Mouse (Mus musculus) midbrain, embryonic 11.5 days (tissue): Measurements from ENCODE around the gene Alcam. TPM values are rescaled to one million over a fixed set of nuclear protein-coding genes. Genes with fewer than 3 reads are reported as not detected.

Experiments used
- ATAC-seq: fragments of 200-750 bp; cut with Nextera tagmentation; 2 replicates; pipeline ENCODE4 v1.8.0; 2017; ENCODE audit warnings: moderate TSS enrichment, moderate library complexity; ENCODE audit not compliant: low FRiP score
- DNase-seq: peaks from one replicate; pipeline ENCODE4 v3.0.0; 2015; ENCODE audit warnings: low spot score; ENCODE audit errors: missing footprints
- H3K27ac ChIP-seq: fragments of 300-500 bp; sonication (generic); 2 replicates; pipeline ENCODE4 v1.5.1; 2014; ENCODE audit warnings: low read depth, low read length
- H3K27me3 ChIP-seq: fragments of 300-500 bp; sonication (generic); 2 replicates; pipeline ENCODE4 v1.6.1; 2014; ENCODE audit warnings: mild to moderate bottlenecking, low read length, moderate library complexity, mixed read lengths; ENCODE audit not compliant: control insufficient read depth, insufficient read depth
- H3K36me3 ChIP-seq: fragments of 300-500 bp; sonication (generic); 2 replicates; pipeline ENCODE4 v1.6.1; 2014; ENCODE audit warnings: mild to moderate bottlenecking, low read length, moderate library complexity, mixed read lengths; ENCODE audit not compliant: control insufficient read depth, insufficient read depth
- H3K4me1 ChIP-seq: fragments of 300-500 bp; sonication (generic); 2 replicates; pipeline ENCODE4 v1.6.1; 2014; ENCODE audit warnings: low read length; ENCODE audit not compliant: control insufficient read depth, insufficient read depth
- H3K4me2 ChIP-seq: fragments of 300-500 bp; sonication (generic); 2 replicates; pipeline ENCODE4 v1.6.1; 2014; ENCODE audit warnings: mild to moderate bottlenecking, moderate library complexity
- H3K4me3 ChIP-seq: fragments of 300-500 bp; sonication (generic); 2 replicates; pipeline ENCODE4 v1.5.1; 2014; ENCODE audit warnings: low read depth, low read length
- H3K9ac ChIP-seq: fragments of 300-500 bp; sonication (generic); 2 replicates; pipeline ENCODE4 v1.6.1; 2014; ENCODE audit warnings: low read length
- H3K9me3 ChIP-seq: fragments of 300-500 bp; sonication (generic); 2 replicates; pipeline ENCODE4 v1.6.1; 2016; ENCODE audit warnings: low read length; ENCODE audit not compliant: control insufficient read depth
- WGBS: fragments of 180-500 bp; shearing (Covaris S2); extraction: QIAGEN DNeasy Blood & Tissue Kit; methylation state at CpG from one replicate; pipeline ENCODE4 v1.1.7; 2014; 5-methylcytosine and 5-hydroxymethylcytosine counted together
- polyA plus RNA-seq: library from polyadenylated mRNA; unstranded; fragments of >200 nt; fragmentation: Nextera tagmentation; extraction: Ambion mirVana; gene quantifications from 2 replicates; pipeline ENCODE4 v1.2.1, GENCODE M21; 2014

Alcam gene
- 44.2 and 51.5 TPM in 2 replicates for polyA plus RNA-seq

DNA sequence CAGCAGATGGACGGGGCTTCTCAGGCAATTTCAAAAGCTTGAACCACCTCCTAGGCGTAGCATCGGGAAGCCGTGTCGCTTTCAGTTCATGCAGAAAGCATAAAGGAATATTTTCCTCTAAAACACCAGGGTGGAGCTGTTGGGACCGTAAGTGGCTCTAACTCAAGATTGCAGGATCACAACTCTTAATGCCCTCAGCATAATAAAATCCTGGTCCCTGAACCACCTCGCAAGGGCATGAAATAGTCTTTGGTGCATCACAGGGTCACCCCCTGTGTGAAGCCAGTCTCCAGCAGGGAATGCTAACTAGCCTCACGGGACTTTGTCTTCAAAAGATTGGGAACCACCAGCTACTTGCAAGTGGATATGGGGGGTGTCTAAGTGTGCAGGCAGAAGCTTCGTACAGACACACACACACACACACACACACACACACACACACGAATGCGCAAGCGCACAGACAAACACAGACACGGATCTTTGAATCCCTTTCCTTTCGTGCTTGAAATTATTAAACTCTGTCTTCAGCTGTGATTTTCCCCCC is at the start of gene Alcam:
Gene Alcam, minus strand, starts transcription at position 104 of the 544 bp plus-strand sequence.
- Histone ChIP-seq H3K4me2 (peak within 1 kb of the TSS; percentile 79), H3K36me3 (no peaks in the 10 kb centered on the region), H3K27me3 (peaks cover 15% of the 10 kb centered on the region), H3K9me3 (no peaks in the 10 kb centered on the region), H3K4me3 (peak within 1 kb of the TSS; percentile 44), H3K27ac (no peak within 1 kb of the TSS), H3K4me1 (peaks cover 13% of the 10 kb centered on the region), H3K9ac (peak within 1 kb of the TSS; percentile 10)
- ATAC-seq (no peak), DNase-seq (peak; percentile 96)
- WGBS, result 1% methylated on average over 14 of the region's 14 CpGs

- Histone ChIP-seq H3K4me3 (no peak overlapping the region), H3K9ac (no peak overlapping the region), H3K4me2 (no peak overlapping the region), H3K27ac (no peak overlapping the region), H3K36me3 (no peaks in the 10 kb centered on the region), H3K4me1 (no peaks in the 10 kb centered on the region), H3K27me3 (no peaks in the 10 kb centered on the region), H3K9me3 (no peaks in the 10 kb centered on the region)
- DNase-seq, result no peak
- ATAC-seq, result no peak
- 89% methylated on average over 4 of the region's 4 CpGs for WGBS
Measured at GRCm38 (mm10) chr16:52498757-52499335, 45.0 kb upstream of the Alcam start.

GRCm38 (mm10) chr16:52490542-52490941 is 36.7 kb upstream of the Alcam start:
- Histone ChIP-seq H3K27me3 (no peaks in the 10 kb centered on the region), H3K36me3 (no peaks in the 10 kb centered on the region), H3K4me2 (no peak overlapping the region), H3K4me3 (no peak overlapping the region), H3K9me3 (no peaks in the 10 kb centered on the region), H3K9ac (no peak overlapping the region), H3K4me1 (no peaks in the 10 kb centered on the region), H3K27ac (no peak overlapping the region)
- ATAC-seq (no peak), DNase-seq (no peak)
- WGBS, result 72% methylated on average over 1 of the region's 1 CpGs

- Histone ChIP-seq H3K9ac (no peak overlapping the region), H3K9me3 (no peaks in the 10 kb centered on the region), H3K4me3 (no peak overlapping the region), H3K27me3 (no peaks in the 10 kb centered on the region), H3K4me2 (no peak overlapping the region), H3K27ac (no peak overlapping the region), H3K4me1 (no peaks in the 10 kb centered on the region), H3K36me3 (no peaks in the 10 kb centered on the region)
- WGBS, result 74% methylated on average over 4 of the region's 4 CpGs
- no peak for DNase-seq
- no peak for ATAC-seq
Measured at GRCm38 (mm10) chr16:52474235-52474634, 20.4 kb upstream of the Alcam start.

DNA sequence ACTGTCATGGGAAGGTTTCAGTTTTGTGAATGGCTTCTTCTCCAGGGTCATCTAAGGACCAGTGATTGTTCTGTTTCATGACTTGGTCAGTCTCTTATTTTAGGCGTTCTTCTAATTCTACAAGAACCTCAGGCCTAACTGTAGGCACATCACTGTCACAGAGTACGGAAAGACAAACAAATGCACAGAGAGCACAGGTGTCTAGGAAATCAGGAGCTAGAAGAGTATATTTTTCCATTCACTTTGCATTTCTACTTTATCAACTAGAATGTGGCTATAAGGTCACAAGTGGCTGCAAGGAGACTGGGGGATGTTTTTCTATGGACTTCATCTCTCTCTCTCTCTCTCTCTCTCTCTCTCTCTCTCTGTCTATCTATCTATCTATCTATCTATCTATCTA is 19.2 kb upstream of the Alcam start:
- Histone ChIP-seq H3K27ac (no peak overlapping the region), H3K4me1 (no peaks in the 10 kb centered on the region), H3K4me3 (no peak overlapping the region), H3K27me3 (no peaks in the 10 kb centered on the region), H3K4me2 (no peak overlapping the region), H3K36me3 (no peaks in the 10 kb centered on the region), H3K9ac (no peak overlapping the region), H3K9me3 (no peaks in the 10 kb centered on the region)
- ATAC-seq (no peak), DNase-seq (no peak)
- WGBS, result 93% methylated on average over 2 of the region's 2 CpGs

- no peak for DNase-seq
- Histone ChIP-seq H3K4me2 (no peak overlapping the region), H3K9me3 (no peaks in the 10 kb centered on the region), H3K4me1 (no peaks in the 10 kb centered on the region), H3K36me3 (no peaks in the 10 kb centered on the region), H3K27ac (no peak overlapping the region), H3K27me3 (no peaks in the 10 kb centered on the region), H3K9ac (no peak overlapping the region), H3K4me3 (no peak overlapping the region)
- 92% methylated on average over 3 of the region's 3 CpGs for WGBS
- no peak for ATAC-seq
Measured at GRCm38 (mm10) chr16:52472635-52473034, 18.8 kb upstream of the Alcam start.

- no peaks in the 10 kb centered on the region for H3K4me1 ChIP-seq
- H3K36me3 ChIP-seq, result no peaks in the 10 kb centered on the region
- H3K27ac ChIP-seq, result no peak overlapping the region
- no peak overlapping the region for H3K9ac ChIP-seq
- no peaks in the 10 kb centered on the region for H3K9me3 ChIP-seq
- H3K4me3 ChIP-seq, result no peak overlapping the region
- DNase-seq (no peak), ATAC-seq (no peak)
- no peak overlapping the region for H3K4me2 ChIP-seq
- no peaks in the 10 kb centered on the region for H3K27me3 ChIP-seq
Measured at GRCm38 (mm10) chr16:52472059-52472458, 18.2 kb upstream of the Alcam start.

GRCm38 (mm10) chr16:52470881-52471280 is 17.0 kb upstream of the Alcam start:
- Histone ChIP-seq H3K9ac (no peak overlapping the region), H3K27ac (no peak overlapping the region), H3K4me2 (no peak overlapping the region), H3K9me3 (no peaks in the 10 kb centered on the region), H3K4me3 (no peak overlapping the region), H3K36me3 (no peaks in the 10 kb centered on the region), H3K27me3 (no peaks in the 10 kb centered on the region), H3K4me1 (no peaks in the 10 kb centered on the region)
- WGBS, result 90% methylated on average over 2 of the region's 2 CpGs
- ATAC-seq, result no peak
- DNase-seq, result no peak

- H3K4me1 ChIP-seq, result no peaks in the 10 kb centered on the region
- H3K27ac ChIP-seq, result no peak overlapping the region
- no peak overlapping the region for H3K9ac ChIP-seq
- WGBS, result 82% methylated on average over 3 of the region's 3 CpGs
- no peaks in the 10 kb centered on the region for H3K27me3 ChIP-seq
- no peaks in the 10 kb centered on the region for H3K9me3 ChIP-seq
- no peaks in the 10 kb centered on the region for H3K36me3 ChIP-seq
- H3K4me3 ChIP-seq, result no peak overlapping the region
- H3K4me2 ChIP-seq, result no peak overlapping the region
- DNase-seq (no peak), ATAC-seq (no peak)
Measured at GRCm38 (mm10) chr16:52470226-52470625, 16.4 kb upstream of the Alcam start.
